Mouse (Mus musculus) liver, postnatal 0 days (tissue): ENCODE results near the gene Tmem104.

Experiments
- CTCF ChIP-seq: sonication (generic); IDR thresholded peaks from 2 replicates; pipeline ENCODE4 v1.5.1; 2016; ENCODE audit warnings: antibody characterized with exemption, low read depth
- EP300 ChIP-seq: IDR thresholded peaks from 2 replicates; pipeline ENCODE4 v1.6.1; 2016; ENCODE audit warnings: antibody characterized with exemption, low read depth, mild to moderate bottlenecking

DNA sequence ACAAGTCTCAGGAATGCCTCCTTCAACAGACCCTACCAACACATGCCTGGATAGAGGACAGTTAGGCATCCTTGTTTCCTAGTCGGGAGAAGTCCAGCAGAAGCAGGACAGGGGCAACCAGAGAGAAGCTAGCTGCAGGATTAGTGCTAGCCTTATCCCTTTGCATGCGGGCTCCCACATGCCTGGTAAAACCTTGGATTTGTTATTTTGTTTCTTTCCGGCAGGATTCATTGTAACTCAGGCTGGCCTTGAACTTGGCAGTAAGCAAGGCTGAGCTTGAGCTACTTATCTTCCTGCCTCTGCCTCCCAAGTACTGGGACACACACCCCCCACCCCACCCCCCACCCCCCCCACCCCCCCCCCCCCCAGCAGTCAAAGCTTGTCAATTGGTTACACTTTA is 64.0 kb downstream of the Tmem104 start:
- no peak for TF ChIP-seq CTCF
- no peak for TF ChIP-seq EP300
